27 mouse cellular contexts compared by ENCODE assay signal in the genomic region with DNA sequence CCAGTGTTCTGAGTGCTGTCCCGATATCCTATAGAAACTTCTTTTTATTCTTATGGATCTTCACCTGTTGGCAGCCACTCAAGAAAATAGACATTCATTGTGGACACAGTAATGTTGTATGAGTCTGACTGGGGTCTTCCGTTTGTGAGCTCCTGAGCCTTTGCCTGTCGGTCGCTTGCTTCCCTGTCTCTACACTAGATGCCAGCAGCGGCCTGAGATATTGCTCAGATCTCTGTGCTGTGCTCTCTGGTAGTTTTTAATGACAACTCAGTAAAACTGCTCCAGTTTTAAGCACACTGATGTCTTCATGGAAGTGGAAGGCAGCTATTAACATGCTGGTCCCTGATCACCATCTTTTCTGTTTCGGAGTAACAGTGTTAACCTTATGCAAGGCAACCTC. TPM values are rescaled to one million over a fixed set of nuclear protein-coding genes. Genes with fewer than 3 reads are reported as not detected.
DNase-seq lines count a peak whose midpoint lies in the region; ATAC-seq lines count a peak whose summit lies in the region.
"Had no signal": no experiment of that assay in that cellular context is flagged by ENCODE, and none has a peak within 500 bp of the region (broad histone marks: within the 10 kb centered on the region; RNA-seq: fewer than 3 reads in every experiment).

No protein-coding gene starts in this region.

- H3K9ac ChIP-seq in intestine, embryonic 16.5 days (ENCODE audit: low read depth, low read length) = no peak overlapping the region
- H3K9ac ChIP-seq: heart, embryonic 12.5 days; hindbrain, embryonic 12.5 days; liver, embryonic 12.5 days; midbrain, embryonic 12.5 days had no signal

- no peaks in the 10 kb centered on the region for H3K9me3 ChIP-seq in intestine, embryonic 16.5 days (ENCODE audit: control insufficient read depth, low read length)
- H3K9me3 ChIP-seq: heart, embryonic 12.5 days; hindbrain, embryonic 12.5 days; liver, embryonic 12.5 days; midbrain, embryonic 12.5 days had no signal

- no peaks in the 10 kb centered on the region for H3K36me3 ChIP-seq in intestine, embryonic 16.5 days (ENCODE audit: control insufficient read depth, insufficient read depth, low read length)
- H3K36me3 ChIP-seq: G1E; heart, embryonic 12.5 days; hindbrain, embryonic 12.5 days; liver, embryonic 12.5 days; midbrain, embryonic 12.5 days had no signal

- 76% methylated on average over 6 of the region's 6 CpGs for WGBS in intestine, embryonic 16.5 days

- no peaks in the 10 kb centered on the region for H3K27me3 ChIP-seq in intestine, embryonic 16.5 days (replicated peaks; ENCODE audit: control insufficient read depth, insufficient read depth, low read length)
- H3K27me3 ChIP-seq: heart, embryonic 12.5 days; hindbrain, embryonic 12.5 days; liver, embryonic 12.5 days; midbrain, embryonic 12.5 days had no signal

- no peak overlapping the region for H3K27ac ChIP-seq in intestine, embryonic 16.5 days (ENCODE audit: low read length)
- H3K27ac ChIP-seq: hindbrain, embryonic 12.5 days; liver, embryonic 12.5 days; midbrain, embryonic 12.5 days had no signal

- no peak overlapping the region for H3K4me3 ChIP-seq in intestine, embryonic 16.5 days (ENCODE audit: low read length)
- H3K4me3 ChIP-seq: heart, embryonic 12.5 days; hindbrain, embryonic 12.5 days; liver, embryonic 12.5 days; midbrain, embryonic 12.5 days had no signal

- ATAC-seq in intestine, embryonic 16.5 days = no peak
- ATAC-seq: CD4-positive, CD25-positive, alpha-beta regulatory T cell, adult 4 months; liver, embryonic 12.5 days had no signal

- no peak overlapping the region for H3K4me2 ChIP-seq in intestine, embryonic 16.5 days (ENCODE audit: low read depth, low read length)
- H3K4me2 ChIP-seq: heart, embryonic 12.5 days; hindbrain, embryonic 12.5 days; liver, embryonic 12.5 days; midbrain, embryonic 12.5 days had no signal

- no peaks in the 10 kb centered on the region for H3K4me1 ChIP-seq in intestine, embryonic 16.5 days (ENCODE audit: control insufficient read depth, insufficient read depth, low read length)
- H3K4me1 ChIP-seq: heart, embryonic 12.5 days; hindbrain, embryonic 12.5 days; liver, embryonic 12.5 days; midbrain, embryonic 12.5 days had no signal

- DNase-seq in embryo, embryonic 11 days = peak; percentile 28
- DNase-seq in embryo, embryonic 9.5 days (ENCODE audit: extremely low spot score) = no peak
- peak; percentile 14 to 22 for DNase-seq in layer of hippocampus, postnatal 10 days (ENCODE audit: low spot score in 2 of 2)
- DNase-seq in layer of hippocampus, adult 8-10 months (ENCODE audit: low spot score in 2 of 2) = no peak
- peak; percentile 16 for DNase-seq in right cerebral cortex, postnatal 14 days
- DNase-seq in right cerebral cortex, adult 2 months (ENCODE audit: low spot score in 2 of 2) = no peak
- no peak for DNase-seq in lung, postnatal 14 days
- DNase-seq: adrenal gland, postnatal 25 days; cerebellum, adult 2 months; heart, adult 11 months; heart, postnatal 14 days; lung, adult 2 months; thymus, postnatal 36 days had no signal

RNA-seq across cellular contexts. Expression of a gene that starts 20.6 kb away (rescaled TPM):
- not detected for total RNA-seq in layer of hippocampus, postnatal 10 days (2021)
- total RNA-seq in layer of hippocampus, adult 8-10 months (2022) = not detected
- 64.9 and 77.4 TPM in 2 replicates for polyA plus RNA-seq in intestine, embryonic 16.5 days (2015; fragmentation: Nextera tagmentation; extraction: Ambion mirVana)
- total RNA-seq: G1E; gastrocnemius, adult 8-10 months; heart, postnatal 14 days; left cerebral cortex, adult 18-20 months; neutrophil, adult 5-6 weeks had no signal
- polyA plus RNA-seq: CD4-positive, CD25-positive, alpha-beta regulatory T cell, adult 4 months; cerebellum, adult 2 months; forebrain, embryonic 11.5 days; frontal cortex, adult 2 months; G1E; hindbrain, embryonic 12.5 days; limb, embryonic 11.5 days; lung, adult 2 months; midbrain, embryonic 12.5 days had no signal

RNA-seq across cellular contexts. Expression of a gene that starts 54.0 kb away (rescaled TPM):
- total RNA-seq in layer of hippocampus, postnatal 10 days (2021) = not detected
- 1 to 10 TPM; 2.6 to 4.4 (median 3.9) TPM for total RNA-seq in layer of hippocampus, adult 8-10 months (2022)
- polyA plus RNA-seq in intestine, embryonic 16.5 days (2015; fragmentation: Nextera tagmentation; extraction: Ambion mirVana) = 0.67 and 16.6 TPM in 2 replicates
- total RNA-seq: G1E; heart, postnatal 14 days; left cerebral cortex, adult 18-20 months; neutrophil, adult 5-6 weeks had no signal
- polyA plus RNA-seq: CD4-positive, CD25-positive, alpha-beta regulatory T cell, adult 4 months; cerebellum, adult 2 months; frontal cortex, adult 2 months; G1E; kidney, embryonic 14.5 days; lung, adult 2 months had no signal

Comparison
In these comparisons a context has a peak if more than half of its experiments do, and no peak if none do; other contexts are left out.
1. DNase-seq: peak in embryo, embryonic 11 days (single experiment), layer of hippocampus, postnatal 10 days (2 of 2) and right cerebral cortex, postnatal 14 days (single experiment); none in embryo, embryonic 9.5 days (single experiment), layer of hippocampus, adult 8-10 months (0 of 2), right cerebral cortex, adult 2 months (0 of 2) and lung, postnatal 14 days (single experiment).